Mouse (Mus musculus): Measurements from ENCODE around the gene Krt8. TPM values are rescaled to one million over a fixed set of nuclear protein-coding genes. Genes with fewer than 3 reads are reported as not detected.

Krt8 gene
- polyA plus RNA-seq (2016; fragmentation: Nextera tagmentation; extraction: Ambion mirVana): 83.2 and 193 TPM in 2 replicates

DNA sequence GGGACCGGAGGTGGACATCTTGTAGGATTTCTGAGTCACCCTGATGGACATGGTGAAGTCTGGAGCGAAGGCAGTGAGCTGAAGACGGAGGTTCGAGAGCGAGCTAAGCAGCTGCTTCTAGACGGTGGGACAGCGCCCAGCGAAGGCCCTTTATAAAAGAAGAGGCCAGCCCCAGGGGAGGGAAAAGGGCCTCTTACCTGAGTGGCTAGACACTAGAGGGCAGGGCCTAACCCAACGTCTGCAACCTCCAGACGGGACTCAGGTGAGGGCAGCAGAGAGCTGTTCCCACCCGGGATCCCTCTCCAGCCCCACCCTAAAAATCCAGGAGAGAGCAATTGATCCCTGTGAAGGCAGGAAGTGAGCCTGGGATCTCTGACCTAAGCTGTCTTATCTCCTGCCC, at the start of gene Krt8:
Gene Krt8 (minus strand): TSS at position 294 of the 400 bp plus-strand sequence.
- peaks cover 46% of the 10 kb centered on the region for H3K4me1 ChIP-seq
- no peaks in the 10 kb centered on the region for H3K9me3 ChIP-seq
- H3K36me3 ChIP-seq: no peaks in the 10 kb centered on the region
- no peak for DNase-seq (ENCODE audit: low spot score)
- H3K4me3 ChIP-seq: peak within 1 kb of the TSS; percentile 63
- 11% methylated on average over 11 of the region's 11 CpGs for WGBS
- H3K27ac ChIP-seq: peak within 1 kb of the TSS; percentile 81
- H3K27me3 ChIP-seq (ENCODE audit: insufficient read depth, poor library complexity, severe bottlenecking): peaks cover 53% of the 10 kb centered on the region

DNA sequence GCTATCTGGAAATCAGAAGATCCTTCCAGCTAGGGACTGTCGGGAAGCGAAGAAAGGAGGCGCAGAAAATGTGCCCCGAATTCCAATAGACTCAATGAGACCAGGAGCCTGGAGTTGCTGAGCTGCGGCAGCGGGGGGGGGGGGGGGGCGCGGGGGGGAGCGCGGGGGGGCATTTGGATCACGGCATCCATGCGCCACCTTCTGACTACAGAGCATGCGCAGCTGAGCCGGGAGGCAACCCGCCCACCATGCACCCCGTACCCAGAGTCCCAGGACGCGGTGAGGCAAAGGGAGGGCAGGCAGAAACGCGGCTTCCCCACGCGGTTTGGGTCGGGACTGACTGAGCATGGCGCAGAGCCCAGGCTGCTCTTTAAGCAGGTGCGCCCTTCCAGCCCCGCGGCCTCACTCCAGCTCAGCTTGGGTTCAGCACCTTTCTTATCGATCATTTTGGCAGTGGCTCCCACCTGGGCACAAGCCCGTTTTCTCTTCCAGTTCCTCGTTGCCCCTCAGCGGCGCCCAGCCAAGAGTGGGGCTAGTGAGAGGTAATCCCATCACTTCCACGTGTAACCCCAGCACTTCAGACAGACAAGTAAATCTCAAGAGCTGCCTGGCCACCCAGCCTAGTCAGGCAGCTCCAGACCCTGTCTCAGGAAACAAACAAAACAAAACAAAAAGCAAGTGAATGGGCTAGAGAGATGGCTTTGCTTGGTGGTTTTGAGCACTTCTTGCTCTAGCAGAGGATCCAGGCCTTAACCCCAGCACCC, 47.8 kb upstream of the Krt8 start:
- peak overlapping the region; percentile 88 for H3K27ac ChIP-seq

DNA sequence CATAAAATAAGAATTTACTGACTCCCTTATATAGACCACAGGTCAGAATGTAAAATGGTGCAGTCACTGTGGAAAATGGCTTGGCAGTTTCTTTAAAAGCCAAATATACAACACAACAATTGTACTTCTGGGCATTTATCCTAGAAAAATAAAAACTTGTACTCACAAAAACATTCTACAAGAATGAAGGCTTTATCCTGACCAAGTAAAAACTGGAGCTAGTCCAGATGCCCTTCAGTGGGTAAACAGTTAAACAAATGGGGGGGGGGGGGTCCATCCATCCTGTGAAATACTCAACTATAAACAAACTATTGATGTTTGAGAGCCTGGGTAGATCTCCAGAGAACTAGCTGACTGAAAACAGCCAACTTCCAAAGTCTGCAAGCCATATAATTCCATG, 45.6 kb upstream of the Krt8 start:
- H3K36me3 ChIP-seq: no peaks in the 10 kb centered on the region
- H3K4me1 ChIP-seq: peaks cover 5% of the 10 kb centered on the region; the same call in 1 of the 2 replicates
- no peak overlapping the region for H3K4me3 ChIP-seq
- H3K27me3 ChIP-seq (ENCODE audit: insufficient read depth, poor library complexity, severe bottlenecking): no peaks in the 10 kb centered on the region
- no peak for DNase-seq (ENCODE audit: low spot score)
- no peaks in the 10 kb centered on the region for H3K9me3 ChIP-seq
- H3K27ac ChIP-seq: no peak overlapping the region

More for the DNA sequence above, 47.8 kb upstream of the Krt8 start:
- Histone ChIP-seq H3K9me3 (no peaks in the 10 kb centered on the region), H3K4me3 (peak overlapping the region; percentile 69), H3K27me3 (ENCODE audit: insufficient read depth, poor library complexity, severe bottlenecking) (no peaks in the 10 kb centered on the region), H3K4me1 (peaks cover 5% of the 10 kb centered on the region; the same call in 1 of the 2 replicates), H3K36me3 (no peaks in the 10 kb centered on the region)
- WGBS: under 1% methylated on average over 31 of the region's 33 CpGs
- peak; percentile 84 for DNase-seq (ENCODE audit: low spot score)

DNA sequence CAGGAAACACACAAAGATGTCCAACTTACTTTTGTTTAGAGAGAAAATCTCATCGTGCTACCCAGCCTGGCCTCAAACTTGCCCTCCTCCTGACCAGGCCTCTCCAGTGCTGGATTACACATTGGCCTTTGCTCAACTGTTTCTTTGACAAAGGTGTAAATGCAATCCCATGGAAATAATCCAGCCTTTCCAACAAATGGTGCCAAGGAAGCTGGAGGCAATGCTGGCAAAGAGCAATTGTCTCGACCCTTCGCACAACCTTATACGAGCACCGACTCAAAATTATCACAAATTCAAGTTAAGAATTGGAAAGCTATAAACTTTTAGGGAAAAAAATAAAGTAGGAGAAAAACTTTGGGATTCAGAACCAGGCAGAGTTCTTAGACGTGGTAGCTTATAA, 43.7 kb upstream of the Krt8 start:
- Histone ChIP-seq H3K4me1 (peaks cover 5% of the 10 kb centered on the region; the same call in 1 of the 2 replicates), H3K9me3 (no peaks in the 10 kb centered on the region), H3K27ac (no peak overlapping the region), H3K36me3 (no peaks in the 10 kb centered on the region), H3K4me3 (no peak overlapping the region), H3K27me3 (ENCODE audit: insufficient read depth, poor library complexity, severe bottlenecking) (no peaks in the 10 kb centered on the region)
- WGBS: 77% methylated on average over 6 of the region's 6 CpGs
- DNase-seq (ENCODE audit: low spot score): no peak

DNA sequence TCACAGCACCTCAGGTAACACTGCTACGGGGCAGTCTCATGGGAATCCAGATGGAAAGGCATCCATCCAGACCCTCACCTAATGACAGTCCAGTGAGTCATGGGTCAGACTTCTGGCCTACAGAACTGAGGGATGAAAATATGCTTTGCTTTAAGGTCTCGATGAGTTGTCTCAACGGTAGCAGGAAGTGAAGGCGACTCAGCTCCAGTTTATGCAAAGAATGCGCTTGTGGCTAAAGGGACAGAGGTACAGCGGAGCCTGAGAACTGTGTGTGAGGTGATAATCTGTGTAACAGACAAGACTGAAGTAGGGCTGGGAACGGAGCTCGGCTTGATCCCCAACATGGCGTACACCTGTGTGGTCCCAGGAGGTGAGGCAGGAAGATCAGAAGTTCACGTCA, 41.4 kb upstream of the Krt8 start:
- H3K36me3 ChIP-seq: no peaks in the 10 kb centered on the region
- H3K27ac ChIP-seq: no peak overlapping the region
- H3K4me3 ChIP-seq: no peak overlapping the region
- no peaks in the 10 kb centered on the region for H3K27me3 ChIP-seq (ENCODE audit: insufficient read depth, poor library complexity, severe bottlenecking)
- 66% methylated on average over 10 of the region's 10 CpGs for WGBS
- DNase-seq (ENCODE audit: low spot score): no peak
- no peaks in the 10 kb centered on the region for H3K4me1 ChIP-seq
- H3K9me3 ChIP-seq: no peaks in the 10 kb centered on the region

DNA sequence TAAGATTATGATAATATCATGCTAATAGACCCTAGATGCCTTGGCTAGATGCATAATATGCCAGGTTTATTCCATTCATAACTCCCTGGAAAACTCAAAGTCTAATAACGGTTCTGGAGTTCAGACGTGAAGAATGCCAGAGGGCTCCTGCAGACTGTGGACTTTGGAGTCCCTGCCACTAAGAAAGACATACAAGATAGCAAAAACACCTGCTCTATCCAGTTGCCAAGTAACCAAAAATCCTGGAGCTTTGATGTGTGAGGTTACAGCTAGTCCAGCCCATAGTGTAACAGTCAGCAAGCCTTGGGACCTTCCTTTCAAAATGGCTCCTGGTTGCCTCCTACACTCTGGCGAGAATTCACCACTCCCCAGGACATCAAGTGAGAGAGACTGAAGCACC, 40.5 kb upstream of the Krt8 start:
- no peaks in the 10 kb centered on the region for H3K27me3 ChIP-seq (ENCODE audit: insufficient read depth, poor library complexity, severe bottlenecking)
- H3K4me1 ChIP-seq: no peaks in the 10 kb centered on the region
- no peak overlapping the region for H3K4me3 ChIP-seq
- H3K36me3 ChIP-seq: no peaks in the 10 kb centered on the region
- no peak for DNase-seq (ENCODE audit: low spot score)
- H3K9me3 ChIP-seq: no peaks in the 10 kb centered on the region
- H3K27ac ChIP-seq: no peak overlapping the region
- WGBS: 83% methylated on average over 3 of the region's 3 CpGs

DNA sequence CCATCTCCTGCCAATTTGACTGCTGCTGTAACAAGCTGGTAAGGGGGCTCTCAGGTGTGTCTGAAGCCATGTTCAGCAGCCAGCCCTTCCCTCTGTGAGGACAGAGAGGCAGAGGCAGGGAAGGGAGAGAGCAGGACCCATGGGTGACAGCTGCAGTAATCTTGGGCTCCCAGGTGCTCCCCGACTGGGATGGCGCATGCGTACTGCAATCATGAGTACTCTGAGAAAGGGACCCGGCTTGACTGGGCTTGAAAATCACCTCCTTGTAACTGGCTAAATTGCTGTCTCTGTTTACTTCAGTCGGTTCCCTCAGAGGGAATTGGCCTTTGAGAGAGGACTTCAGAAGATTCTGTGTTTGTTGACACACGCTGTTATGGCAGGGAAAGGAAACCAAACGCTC, 37.7 kb upstream of the Krt8 start:
- H3K27me3 ChIP-seq (ENCODE audit: insufficient read depth, poor library complexity, severe bottlenecking): no peaks in the 10 kb centered on the region
- H3K36me3 ChIP-seq: no peaks in the 10 kb centered on the region
- H3K4me1 ChIP-seq: no peaks in the 10 kb centered on the region
- no peaks in the 10 kb centered on the region for H3K9me3 ChIP-seq
- no peak overlapping the region for H3K27ac ChIP-seq
- WGBS: 66% methylated on average over 7 of the region's 7 CpGs
- DNase-seq (ENCODE audit: low spot score): no peak
- no peak overlapping the region for H3K4me3 ChIP-seq

DNA sequence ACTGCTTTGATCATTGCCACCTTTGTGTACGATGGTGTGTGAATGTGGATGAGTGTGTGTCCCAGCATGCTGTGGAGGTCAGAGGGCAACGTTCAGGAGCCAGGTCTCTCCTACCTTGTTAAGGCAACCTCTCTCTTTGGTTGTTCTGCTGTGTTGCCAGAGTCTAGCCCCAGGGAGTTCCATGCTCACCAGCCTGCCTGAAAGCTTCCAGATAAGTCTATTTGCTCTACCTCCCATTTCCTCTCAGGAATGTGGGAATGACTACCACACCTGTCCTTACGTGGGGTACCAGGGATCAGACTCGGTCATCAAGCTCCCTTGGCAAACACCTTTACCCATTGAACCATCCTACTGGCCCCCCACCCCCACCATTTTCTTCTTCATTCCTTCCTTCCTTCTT, 36.0 kb upstream of the Krt8 start:
- no peak for DNase-seq (ENCODE audit: low spot score)
- Histone ChIP-seq H3K27me3 (ENCODE audit: insufficient read depth, poor library complexity, severe bottlenecking) (no peaks in the 10 kb centered on the region), H3K4me3 (no peak overlapping the region), H3K27ac (no peak overlapping the region), H3K4me1 (0 out of 2 replicates have a peak, but pooled peaks cover 2% of the 10 kb centered on the region), H3K36me3 (no peaks in the 10 kb centered on the region), H3K9me3 (no peaks in the 10 kb centered on the region)
- WGBS: 77% methylated on average over 4 of the region's 4 CpGs

DNA sequence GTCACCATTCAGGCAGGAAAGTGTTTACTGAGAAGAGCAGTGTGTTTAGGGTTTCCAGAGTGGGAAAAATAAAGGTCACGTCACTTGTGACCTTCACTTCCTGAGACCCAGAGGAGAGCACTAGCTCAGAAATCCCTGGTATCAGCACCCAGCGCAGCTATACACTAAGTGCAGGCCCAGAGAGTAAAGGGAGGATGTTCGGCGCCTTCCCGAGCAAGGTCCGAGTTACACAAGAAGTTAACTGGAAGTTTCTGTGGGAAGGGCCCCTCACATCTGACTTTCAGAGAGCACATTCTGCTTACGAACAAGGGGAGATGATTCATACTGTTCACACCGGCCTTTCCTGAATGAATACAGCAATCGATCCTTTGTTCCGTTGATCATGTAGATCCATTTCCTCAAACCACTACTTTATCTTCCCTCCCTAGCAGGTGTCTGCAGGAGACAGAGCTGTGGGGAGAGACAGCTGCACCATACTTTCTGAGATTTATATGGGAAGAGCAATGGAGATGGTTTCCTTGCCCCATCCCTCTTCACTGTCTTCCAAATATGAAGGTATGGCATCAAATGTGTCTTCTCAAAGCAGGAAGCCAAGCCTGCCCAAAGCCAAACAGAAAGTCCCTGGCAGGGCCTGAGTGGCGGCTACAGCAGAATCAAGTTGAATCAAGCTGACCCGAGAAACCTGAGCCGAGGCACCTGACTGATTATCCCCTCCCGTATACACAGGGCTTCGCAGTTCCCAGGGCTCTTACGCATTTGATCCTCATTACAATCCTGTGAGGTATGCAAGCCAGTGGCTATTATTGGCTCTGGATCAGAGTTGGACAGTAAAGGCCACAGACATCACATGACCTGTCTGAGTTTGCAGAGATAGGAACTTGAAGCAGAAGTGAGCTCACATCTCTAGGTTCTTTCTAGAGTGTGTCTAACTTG, 30.1 kb upstream of the Krt8 start:
- no peak for DNase-seq (ENCODE audit: low spot score)
- Histone ChIP-seq H3K36me3 (peaks cover 29% of the 10 kb centered on the region), H3K27ac (peak overlapping the region; percentile 62; the same call in 1 of the 2 replicates)

DNA sequence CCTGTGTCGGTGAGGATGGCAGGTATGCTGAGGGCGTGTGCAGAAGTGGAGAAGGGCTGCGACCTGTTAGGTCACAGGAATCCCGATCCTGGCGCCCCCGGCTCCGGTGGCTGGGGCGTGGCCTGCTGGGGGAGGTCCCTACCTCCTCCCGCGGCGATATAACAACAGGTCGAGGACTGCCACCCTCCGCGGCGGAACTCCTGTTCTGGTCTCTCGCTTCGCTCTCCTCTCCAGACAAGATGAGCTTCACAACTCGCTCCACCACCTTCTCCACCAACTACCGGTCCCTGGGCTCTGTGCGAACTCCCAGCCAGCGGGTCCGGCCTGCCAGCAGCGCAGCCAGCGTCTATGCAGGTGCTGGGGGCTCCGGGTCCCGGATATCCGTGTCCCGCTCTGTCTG, 23.8 kb upstream of the Krt8 start, which contains the start of gene Krt18:
Gene Krt18 (plus strand): TSS at position 141 of the 400 bp plus-strand sequence.
- Histone ChIP-seq H3K4me3 (peak within 1 kb of the TSS; percentile 67), H3K36me3 (peaks cover 29% of the 10 kb centered on the region), H3K27ac (peak within 1 kb of the TSS; percentile 90), H3K4me1 (peaks cover 44% of the 10 kb centered on the region), H3K27me3 (ENCODE audit: insufficient read depth, poor library complexity, severe bottlenecking) (peaks cover 35% of the 10 kb centered on the region), H3K9me3 (no peaks in the 10 kb centered on the region)
- DNase-seq (ENCODE audit: low spot score): no peak
- under 1% methylated on average over 28 of the region's 28 CpGs for WGBS

More for the DNA sequence above, 30.1 kb upstream of the Krt8 start:
- Histone ChIP-seq H3K4me1 (peaks cover 15% of the 10 kb centered on the region), H3K9me3 (no peaks in the 10 kb centered on the region), H3K4me3 (no peak overlapping the region), H3K27me3 (ENCODE audit: insufficient read depth, poor library complexity, severe bottlenecking) (0 out of 2 replicates have a peak, but pooled peaks cover 8% of the 10 kb centered on the region)
- WGBS: 51% methylated on average over 16 of the region's 16 CpGs

DNA sequence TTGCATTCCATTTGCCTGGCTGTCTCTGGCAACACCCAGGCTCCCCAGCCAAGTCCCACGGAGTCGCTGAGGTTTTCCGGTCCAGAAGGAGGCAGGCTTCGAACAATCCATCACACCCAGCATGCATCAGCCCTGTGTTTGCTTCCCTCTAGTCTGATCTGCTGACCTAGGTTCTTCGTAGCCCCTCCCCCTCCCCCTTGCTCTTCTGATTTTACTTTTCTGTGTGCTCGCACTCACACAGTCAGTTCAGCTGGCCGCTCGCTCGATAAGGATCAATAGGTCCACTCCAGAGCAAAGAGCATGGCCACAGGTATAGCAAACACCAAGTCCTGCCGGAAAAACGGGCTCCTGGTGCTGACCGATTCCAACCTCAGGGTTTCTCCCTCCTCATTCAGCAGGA, 22.1 kb upstream of the Krt8 start:
- Histone ChIP-seq H3K4me3 (peak overlapping the region; percentile 10; the same call in 1 of the 2 replicates), H3K9me3 (no peaks in the 10 kb centered on the region), H3K27me3 (ENCODE audit: insufficient read depth, poor library complexity, severe bottlenecking) (peaks cover 35% of the 10 kb centered on the region), H3K36me3 (peaks cover 19% of the 10 kb centered on the region), H3K4me1 (peaks cover 44% of the 10 kb centered on the region), H3K27ac (peak overlapping the region; percentile 90)
- 3% methylated on average over 12 of the region's 12 CpGs for WGBS
- no peak for DNase-seq (ENCODE audit: low spot score)

DNA sequence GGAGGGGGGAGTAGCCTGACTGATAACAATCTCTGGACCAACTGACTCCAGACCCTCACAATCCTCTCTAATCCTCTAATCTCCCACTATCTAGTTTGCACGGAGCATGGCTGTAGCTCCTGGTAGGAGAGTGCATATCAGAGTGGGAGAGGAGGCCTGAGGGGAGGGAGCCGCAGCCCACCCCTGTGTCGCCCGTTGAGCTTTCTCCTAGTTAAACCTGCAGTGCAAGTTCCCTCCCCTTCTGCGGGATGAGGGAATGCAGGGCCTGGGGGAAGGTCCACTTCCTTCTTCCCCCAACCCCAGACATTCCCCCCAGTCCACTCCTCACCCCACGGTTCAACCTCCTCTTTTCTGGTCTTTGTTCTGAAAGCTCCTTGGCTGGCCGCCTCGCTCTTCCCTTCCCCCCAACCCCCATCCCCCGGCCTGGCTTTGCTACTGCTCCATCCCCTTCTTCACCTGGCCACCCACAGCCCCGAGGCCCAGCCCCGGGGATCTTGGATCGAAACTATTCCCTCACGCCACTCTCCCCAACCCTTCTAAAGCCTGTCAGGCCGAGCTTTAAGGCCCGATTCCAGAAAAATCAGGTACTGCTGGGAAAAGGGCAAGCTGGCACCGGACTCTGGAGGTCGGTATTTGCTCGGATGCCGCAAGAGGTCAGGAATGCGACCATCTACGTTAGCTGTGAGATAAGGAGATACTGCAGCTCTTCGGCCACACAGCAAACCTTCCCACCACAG, 21.0 kb upstream of the Krt8 start:
- 4% methylated on average over 22 of the region's 22 CpGs for WGBS
- peak; percentile 87 for DNase-seq (ENCODE audit: low spot score)
- peak overlapping the region; percentile 90 for H3K27ac ChIP-seq
- H3K4me1 ChIP-seq: peaks cover 44% of the 10 kb centered on the region
- peaks cover 7% of the 10 kb centered on the region; the same call in 1 of the 2 replicates for H3K36me3 ChIP-seq
- H3K9me3 ChIP-seq: no peaks in the 10 kb centered on the region
- peak overlapping the region; percentile 52 for H3K4me3 ChIP-seq
- peaks cover 35% of the 10 kb centered on the region for H3K27me3 ChIP-seq (ENCODE audit: insufficient read depth, poor library complexity, severe bottlenecking)
